Mouse (Mus musculus): ENCODE measurements at regions not wholly inside any gene's neighbourhood (a gene's known extent, or its start where the extent isn't known, plus 50 kb on each side); places are given as distances from the start of the nearest gene placed in this dataset.

- no peak overlapping the region for H3K4me3 ChIP-seq (ENCODE audit: control insufficient read depth in 1 of 2, insufficient read depth in 1 of 2, low read depth in 2 of 2, low read length in 2 of 2)
- no peaks in the 10 kb centered on the region for H3K36me3 ChIP-seq (ENCODE audit: control insufficient read depth in 1 of 2, insufficient read depth in 2 of 2, low read length in 2 of 2)
- no peak for DNase-seq (ENCODE audit: low read depth, low spot score)
- no peak overlapping the region for H3K9ac ChIP-seq (ENCODE audit: control insufficient read depth, low read depth, low read length, poor library complexity, severe bottlenecking)
- no peaks in the 10 kb centered on the region for H3K9me3 ChIP-seq (replicated peaks; ENCODE audit: insufficient read depth, low read length)
- H3K4me1 ChIP-seq (ENCODE audit: control insufficient read depth in 1 of 2, insufficient read depth in 2 of 2, low read length in 2 of 2) = no peaks in the 10 kb centered on the region
- H3K27me3 ChIP-seq (ENCODE audit: control insufficient read depth in 1 of 2, insufficient read depth in 2 of 2, low read length in 2 of 2) = no peaks in the 10 kb centered on the region
- H3K27ac ChIP-seq (ENCODE audit: control insufficient read depth, low read depth, low read length) = no peak overlapping the region
- TF ChIP-seq ZKSCAN1 (IDR thresholded peaks at IDR 0.05; ENCODE audit: low read depth, low read length) = no peak
- TF ChIP-seq RAD21 (IDR thresholded peaks at IDR 0.05; ENCODE audit: low read depth, low read length) = no peak
- TF ChIP-seq ZC3H11A (IDR thresholded peaks at IDR 0.05; ENCODE audit: low read depth, low read length) = no peak
- TF ChIP-seq RCOR1 (IDR thresholded peaks at IDR 0.05; ENCODE audit: low read depth, low read length) = no peak
- no peak for TF ChIP-seq JUND (IDR thresholded peaks at IDR 0.05; ENCODE audit: low read depth, low read length)
- TF ChIP-seq TCF12 (IDR thresholded peaks at IDR 0.05; ENCODE audit: low read depth, low read length) = no peak
- no peaks in the 10 kb centered on the region for H3K79me2 ChIP-seq (ENCODE audit: control insufficient read depth, insufficient read depth, low read length, poor library complexity)
Measured at GRCm38 (mm10) chr13:28417929-28418881, 160.9 kb downstream of the Gm11361 start.

- no peaks in the 10 kb centered on the region for H3K4me1 ChIP-seq (ENCODE audit: control insufficient read depth in 1 of 2, insufficient read depth in 2 of 2, low read length in 2 of 2)
- no peak for DNase-seq (ENCODE audit: low read depth, low spot score)
- H3K9ac ChIP-seq (ENCODE audit: control insufficient read depth, low read depth, low read length, poor library complexity, severe bottlenecking) = no peak overlapping the region
- H3K27ac ChIP-seq (ENCODE audit: control insufficient read depth, low read depth, low read length) = no peak overlapping the region
- no peaks in the 10 kb centered on the region for H3K79me2 ChIP-seq (ENCODE audit: control insufficient read depth, insufficient read depth, low read length, poor library complexity)
- H3K27me3 ChIP-seq (ENCODE audit: control insufficient read depth in 1 of 2, insufficient read depth in 2 of 2, low read length in 2 of 2) = no peaks in the 10 kb centered on the region
- H3K4me3 ChIP-seq (ENCODE audit: control insufficient read depth in 1 of 2, insufficient read depth in 1 of 2, low read depth in 2 of 2, low read length in 2 of 2) = no peak overlapping the region
- no peaks in the 10 kb centered on the region for H3K9me3 ChIP-seq (replicated peaks; ENCODE audit: insufficient read depth, low read length)
- no peaks in the 10 kb centered on the region for H3K36me3 ChIP-seq (ENCODE audit: control insufficient read depth in 1 of 2, insufficient read depth in 2 of 2, low read length in 2 of 2)
- TF ChIP-seq EP300 (IDR thresholded peaks at IDR 0.05; ENCODE audit: low read depth in 1 of 2, low read length in 2 of 2) (no peak), CHD1 (IDR thresholded peaks at IDR 0.05; ENCODE audit: low read depth, low read length) (no peak), MAZ (IDR thresholded peaks at IDR 0.05; ENCODE audit: low read depth, low read length) (no peak), BHLHE40 (IDR thresholded peaks at IDR 0.05; ENCODE audit: borderline replicate concordance, low read depth, low read length) (no peak), USF2 (IDR thresholded peaks at IDR 0.05; ENCODE audit: borderline replicate concordance in 1 of 2, insufficient read depth in 1 of 2, low read depth in 1 of 2, low read length in 2 of 2) (no peak), E2F4 (IDR thresholded peaks at IDR 0.05; ENCODE audit: borderline replicate concordance, low read depth, low read length) (no peak), ELF1 (IDR thresholded peaks at IDR 0.05; ENCODE audit: low read depth, low read length) (no peak), HCFC1 (IDR thresholded peaks at IDR 0.05; ENCODE audit: low read depth, low read length) (no peak)
Measured at GRCm38 (mm10) chr13:28417431-28417928, 160.2 kb downstream of the Gm11361 start.

All from MEL (cell line).